Mouse (Mus musculus) forebrain, embryonic 14.5 days (tissue): Measurements from ENCODE around the gene Ttyh1. TPM values are rescaled to one million over a fixed set of nuclear protein-coding genes. Genes with fewer than 3 reads are reported as not detected.

Experiments
- ATAC-seq: fragments of 200-750 bp; cut with Nextera tagmentation; 2 replicates; pipeline ENCODE4 v1.8.0; 2017; ENCODE audit warnings: mild to moderate bottlenecking, moderate library complexity
- DNase-seq: peaks from one replicate; pipeline ENCODE4 v3.0.0-alpha.2; 2015; ENCODE audit warnings: low spot score
- H3K27ac ChIP-seq: fragments of 300-500 bp; sonication (generic); 2 replicates; pipeline ENCODE4 v1.5.1; 2014; ENCODE audit warnings: low read depth, mild to moderate bottlenecking, control low read depth, low read length, moderate library complexity
- H3K27me3 ChIP-seq: fragments of 300-500 bp; sonication (generic); replicated peaks from 2 replicates; pipeline ENCODE4 v1.6.1; 2014; ENCODE audit warnings: low read length, control low read depth, mixed read lengths; ENCODE audit not compliant: control insufficient read depth, insufficient read depth
- H3K36me3 ChIP-seq: fragments of 300-500 bp; sonication (generic); 2 replicates; pipeline ENCODE4 v1.6.1; 2014; ENCODE audit warnings: low read length, control low read depth; ENCODE audit not compliant: control insufficient read depth, insufficient read depth
- H3K4me1 ChIP-seq: fragments of 300-500 bp; sonication (generic); 2 replicates; pipeline ENCODE4 v1.6.1; 2014; ENCODE audit warnings: antibody characterized with exemption, low read length, control low read depth; ENCODE audit not compliant: control insufficient read depth, insufficient read depth
- H3K4me2 ChIP-seq: fragments of 300-500 bp; sonication (generic); 2 replicates; pipeline ENCODE4 v1.6.1; 2014; ENCODE audit warnings: mild to moderate bottlenecking, control low read depth, low read length
- H3K4me3 ChIP-seq: fragments of 300-500 bp; sonication (generic); 2 replicates; pipeline ENCODE4 v1.5.1; 2014; ENCODE audit warnings: low read depth, low read length, control low read depth
- H3K9ac ChIP-seq: fragments of 300-500 bp; sonication (generic); 2 replicates; pipeline ENCODE4 v1.6.1; 2014; ENCODE audit warnings: mild to moderate bottlenecking, low read length, control low read depth, moderate library complexity
- H3K9me3 ChIP-seq: fragments of 300-500 bp; sonication (generic); replicated peaks from 2 replicates; pipeline ENCODE4 v1.6.1; 2016; ENCODE audit warnings: low read length, control low read depth, mixed read lengths; ENCODE audit not compliant: control insufficient read depth
- WGBS: fragments of 180-500 bp; shearing (Covaris S2); extraction: QIAGEN DNeasy Blood & Tissue Kit; methylation state at CpG from one replicate; pipeline ENCODE4 v1.1.7; 2014; 5-methylcytosine and 5-hydroxymethylcytosine counted together
- polyA plus RNA-seq: library from polyadenylated mRNA; unstranded; fragments of >200 nt; fragmentation: Nextera tagmentation; extraction: Ambion mirVana; gene quantifications from 2 replicates; pipeline ENCODE4 v1.2.1, GENCODE M21; 2014

Gene Ttyh1
- polyA plus RNA-seq, 1 experiment from 2014 or later: 61.6 TPM

DNA sequence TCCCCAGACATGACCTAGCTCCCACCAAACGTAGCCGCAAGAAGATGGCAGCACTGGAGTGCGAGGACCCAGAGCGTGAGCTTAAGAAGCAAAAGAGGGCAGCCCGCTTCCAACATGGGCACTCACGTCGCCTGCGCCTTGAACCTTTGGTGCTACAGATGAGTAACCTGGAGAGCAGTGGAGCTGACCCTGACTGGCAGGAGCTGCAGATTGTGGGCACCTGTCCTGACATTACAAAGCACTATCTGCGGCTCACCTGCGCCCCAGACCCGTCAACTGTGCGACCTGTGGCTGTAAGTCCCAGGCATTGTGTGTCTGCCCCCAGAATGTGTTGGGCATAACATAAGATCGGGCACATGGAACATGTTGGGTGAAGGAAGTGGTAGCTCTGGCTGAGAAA, 24.8 kb downstream of the Ttyh1 start:
- no peak overlapping the region for H3K4me3 ChIP-seq
- 95% methylated on average over 13 of the region's 13 CpGs for WGBS

DNA sequence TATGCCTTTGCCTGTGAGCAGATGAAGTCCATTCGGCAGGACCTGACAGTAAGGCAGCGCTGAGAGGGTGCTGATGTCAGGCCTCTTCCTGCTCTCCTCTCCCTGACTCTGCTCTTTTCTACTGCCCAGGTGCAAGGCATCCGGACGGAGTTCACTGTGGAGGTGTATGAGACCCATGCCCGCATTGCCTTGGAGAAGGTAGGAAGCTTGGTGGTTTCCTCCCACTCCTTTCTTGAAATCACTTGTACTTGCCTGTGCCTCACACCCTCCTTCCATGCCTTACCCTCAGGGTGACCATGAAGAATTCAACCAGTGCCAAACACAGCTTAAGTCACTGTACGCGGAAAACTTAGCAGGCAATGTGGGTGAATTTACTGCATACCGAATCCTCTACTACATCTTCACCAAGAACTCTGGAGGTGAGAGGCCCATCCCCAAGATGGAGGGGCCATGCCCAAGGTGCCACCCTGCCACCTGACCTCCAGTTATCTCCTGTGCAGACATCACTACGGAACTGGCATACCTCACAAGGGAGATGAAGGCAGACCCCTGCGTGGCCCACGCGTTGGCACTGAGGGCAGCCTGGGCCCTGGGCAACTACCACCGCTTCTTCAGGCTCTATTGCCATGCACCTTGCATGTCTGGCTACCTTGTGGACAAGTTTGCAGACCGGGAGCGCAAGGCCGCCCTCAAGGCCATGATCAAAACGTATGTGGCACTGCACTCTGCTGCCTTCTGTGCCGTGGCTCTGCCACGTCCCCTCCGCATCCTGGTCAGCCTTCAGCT, 25.8 kb downstream of the Ttyh1 start:
- no peak overlapping the region for H3K4me3 ChIP-seq
- no peak overlapping the region for H3K9ac ChIP-seq
- DNase-seq (no peak), ATAC-seq (no peak)
- no peaks in the 10 kb centered on the region for H3K9me3 ChIP-seq
- H3K36me3 ChIP-seq: peaks cover 86% of the 10 kb centered on the region
- H3K27me3 ChIP-seq: peaks cover under 1% of the 10 kb centered on the region; the same call in 1 of the 2 replicates
- peaks cover 4% of the 10 kb centered on the region; the same call in 1 of the 2 replicates for H3K4me1 ChIP-seq
- WGBS: 96% methylated on average over 20 of the region's 20 CpGs
- no peak overlapping the region for H3K27ac ChIP-seq
- H3K4me2 ChIP-seq: no peak overlapping the region

More for the DNA sequence above, 24.8 kb downstream of the Ttyh1 start:
- no peak for DNase-seq
- H3K9me3 ChIP-seq: no peaks in the 10 kb centered on the region
- peaks cover 95% of the 10 kb centered on the region for H3K36me3 ChIP-seq
- H3K27ac ChIP-seq: no peak overlapping the region
- no peak for ATAC-seq
- H3K9ac ChIP-seq: no peak overlapping the region
- peaks cover 4% of the 10 kb centered on the region; the same call in 1 of the 2 replicates for H3K4me1 ChIP-seq
- no peak overlapping the region for H3K4me2 ChIP-seq
- H3K27me3 ChIP-seq: no peaks in the 10 kb centered on the region

DNA sequence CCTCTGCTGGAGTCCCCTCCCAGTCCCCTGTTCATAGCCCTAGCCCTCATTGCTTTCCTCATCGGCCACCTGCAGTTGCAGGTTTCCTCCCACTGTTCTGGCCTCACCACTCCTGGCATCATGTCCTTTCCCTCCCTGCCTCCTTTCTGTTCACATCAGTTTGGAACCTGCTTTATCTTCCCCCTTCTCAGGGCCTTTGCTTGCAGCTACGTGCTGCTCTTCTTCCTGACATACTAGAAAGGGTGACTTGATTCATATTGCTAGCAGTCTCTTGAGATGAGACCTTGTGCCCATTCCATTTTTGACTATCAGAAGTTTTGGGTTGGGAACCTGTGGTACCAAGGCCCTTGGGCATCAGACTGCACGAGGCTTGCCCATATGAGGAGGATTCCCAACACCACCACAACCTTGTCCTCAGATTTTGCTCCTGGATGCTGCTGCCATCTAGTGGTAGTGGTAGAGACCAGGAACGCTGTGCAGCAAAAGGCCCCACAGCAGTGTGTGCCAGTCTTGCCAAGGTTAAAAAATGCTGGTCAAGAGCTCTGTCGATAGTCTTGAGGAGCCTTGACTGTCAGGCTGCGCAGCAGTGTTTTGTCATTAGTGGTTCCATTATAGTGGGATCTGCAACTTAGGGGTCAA, 26.5 kb downstream of the Ttyh1 start:
- H3K9me3 ChIP-seq: no peaks in the 10 kb centered on the region
- ATAC-seq (no peak), DNase-seq (peak; percentile 57)
- H3K4me1 ChIP-seq: peaks cover 10% of the 10 kb centered on the region; the same call in 1 of the 2 replicates
- H3K4me2 ChIP-seq: no peak overlapping the region
- peaks cover 6% of the 10 kb centered on the region; the same call in 1 of the 2 replicates for H3K27me3 ChIP-seq
- WGBS: 71% methylated on average over 6 of the region's 6 CpGs
- H3K4me3 ChIP-seq: no peak overlapping the region
- H3K36me3 ChIP-seq: peaks cover 78% of the 10 kb centered on the region
- H3K27ac ChIP-seq: no peak overlapping the region
- H3K9ac ChIP-seq: no peak overlapping the region

DNA sequence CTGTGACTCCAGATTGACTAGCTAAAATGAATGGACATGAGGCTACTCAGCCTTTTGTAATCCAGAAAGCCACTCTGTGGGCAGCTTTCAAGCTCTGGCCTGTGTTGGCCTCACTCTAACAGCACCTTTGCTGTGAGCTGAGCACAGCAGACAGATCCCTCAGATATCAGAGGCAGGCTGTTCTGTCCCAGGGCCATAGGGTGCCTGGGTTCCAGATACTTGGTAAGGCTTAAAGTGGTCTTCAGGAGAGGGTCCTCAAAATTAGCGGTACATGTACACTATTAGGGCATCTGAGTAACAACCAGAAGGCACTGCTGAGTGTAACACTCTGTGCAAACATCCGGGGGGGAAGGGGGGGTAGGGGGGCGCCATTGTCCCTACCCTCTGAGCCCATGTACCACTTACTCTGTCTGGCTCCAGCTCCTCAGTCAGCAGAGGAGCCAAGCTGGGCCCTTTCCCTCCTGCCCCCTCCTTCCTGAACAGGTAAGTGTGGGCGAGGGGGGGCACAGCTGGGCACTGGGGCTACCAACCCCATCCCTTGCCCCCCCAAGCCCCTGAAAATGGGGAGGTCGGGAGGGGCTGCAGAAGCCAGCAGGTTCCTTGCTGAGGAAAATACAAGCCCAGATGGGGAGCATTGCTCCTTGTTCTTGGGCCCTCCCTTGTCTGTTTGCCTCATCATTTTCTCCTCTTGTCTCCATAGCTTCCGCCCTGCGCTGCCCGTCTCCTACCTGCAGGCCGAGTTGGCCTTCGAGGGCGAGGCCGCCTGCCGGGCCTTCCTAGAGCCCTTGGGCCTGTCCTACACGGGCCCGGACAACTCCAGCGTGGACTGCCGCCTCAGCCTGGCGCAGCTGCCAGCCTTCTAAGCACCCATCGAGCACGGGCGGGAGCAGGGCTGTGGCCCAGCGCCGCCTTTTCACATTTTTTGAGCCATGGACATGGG, 27.3 kb downstream of the Ttyh1 start:
- no peak for ATAC-seq
- Histone ChIP-seq H3K4me2 (no peak overlapping the region), H3K4me1 (peaks cover 10% of the 10 kb centered on the region; the same call in 1 of the 2 replicates), H3K27me3 (peaks cover 14% of the 10 kb centered on the region), H3K27ac (no peak overlapping the region), H3K4me3 (no peak overlapping the region), H3K9ac (no peak overlapping the region), H3K9me3 (no peaks in the 10 kb centered on the region), H3K36me3 (peaks cover 70% of the 10 kb centered on the region)
- DNase-seq: no peak
- WGBS: 95% methylated on average over 23 of the region's 23 CpGs

DNA sequence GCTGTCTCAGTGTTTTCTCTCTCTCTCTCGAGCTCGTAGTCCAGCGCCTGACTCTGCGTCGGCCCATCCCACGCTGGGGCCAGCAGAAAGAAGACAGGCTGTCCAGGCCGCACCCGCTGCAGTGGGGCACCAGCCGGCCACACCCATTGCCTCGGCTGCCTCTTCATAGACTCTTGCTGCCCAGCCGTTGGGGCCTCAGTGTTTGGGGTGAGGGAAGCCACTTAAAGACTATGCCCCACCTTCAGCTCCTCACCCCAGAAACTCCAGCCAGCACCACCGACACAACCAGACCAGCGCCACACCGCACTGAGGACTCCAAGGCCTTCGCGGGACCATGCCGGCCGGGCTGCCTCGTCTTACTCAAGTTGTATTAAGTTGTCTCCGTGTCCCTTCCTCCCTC, 28.2 kb downstream of the Ttyh1 start:
- Histone ChIP-seq H3K4me2 (no peak overlapping the region), H3K9me3 (no peaks in the 10 kb centered on the region), H3K4me1 (peaks cover 10% of the 10 kb centered on the region; the same call in 1 of the 2 replicates), H3K9ac (no peak overlapping the region), H3K36me3 (peaks cover 61% of the 10 kb centered on the region), H3K27ac (no peak overlapping the region), H3K27me3 (peaks cover 18% of the 10 kb centered on the region), H3K4me3 (no peak overlapping the region)
- WGBS: 90% methylated on average over 20 of the region's 20 CpGs
- no peak for DNase-seq
- no peak for ATAC-seq

DNA sequence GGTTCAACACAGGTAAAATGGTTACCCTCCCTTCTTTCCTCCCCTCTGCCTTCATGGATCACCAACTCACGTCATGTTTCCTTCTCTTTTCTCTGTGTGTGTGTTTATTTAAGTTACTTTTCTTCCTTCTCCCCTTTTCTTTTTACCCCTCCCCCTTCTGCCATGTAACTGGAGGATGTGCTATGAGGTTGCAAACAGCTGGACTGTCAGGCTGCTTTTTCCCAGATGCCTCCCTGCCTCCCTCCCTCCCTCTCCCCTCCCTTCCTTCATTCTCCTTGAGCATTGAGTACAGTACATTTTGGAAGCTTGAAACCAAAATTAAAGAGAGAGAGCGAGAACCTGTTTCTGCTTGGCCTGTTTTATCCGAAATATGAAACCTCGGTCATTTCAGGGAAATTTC, 28.6 kb downstream of the Ttyh1 start:
- Histone ChIP-seq H3K27ac (no peak overlapping the region), H3K27me3 (peaks cover 18% of the 10 kb centered on the region), H3K36me3 (peaks cover 57% of the 10 kb centered on the region), H3K4me2 (no peak overlapping the region), H3K4me3 (no peak overlapping the region), H3K9ac (no peak overlapping the region), H3K4me1 (peaks cover 10% of the 10 kb centered on the region; the same call in 1 of the 2 replicates), H3K9me3 (no peaks in the 10 kb centered on the region)
- DNase-seq: no peak
- 88% methylated on average over 4 of the region's 4 CpGs for WGBS
- no peak for ATAC-seq

DNA sequence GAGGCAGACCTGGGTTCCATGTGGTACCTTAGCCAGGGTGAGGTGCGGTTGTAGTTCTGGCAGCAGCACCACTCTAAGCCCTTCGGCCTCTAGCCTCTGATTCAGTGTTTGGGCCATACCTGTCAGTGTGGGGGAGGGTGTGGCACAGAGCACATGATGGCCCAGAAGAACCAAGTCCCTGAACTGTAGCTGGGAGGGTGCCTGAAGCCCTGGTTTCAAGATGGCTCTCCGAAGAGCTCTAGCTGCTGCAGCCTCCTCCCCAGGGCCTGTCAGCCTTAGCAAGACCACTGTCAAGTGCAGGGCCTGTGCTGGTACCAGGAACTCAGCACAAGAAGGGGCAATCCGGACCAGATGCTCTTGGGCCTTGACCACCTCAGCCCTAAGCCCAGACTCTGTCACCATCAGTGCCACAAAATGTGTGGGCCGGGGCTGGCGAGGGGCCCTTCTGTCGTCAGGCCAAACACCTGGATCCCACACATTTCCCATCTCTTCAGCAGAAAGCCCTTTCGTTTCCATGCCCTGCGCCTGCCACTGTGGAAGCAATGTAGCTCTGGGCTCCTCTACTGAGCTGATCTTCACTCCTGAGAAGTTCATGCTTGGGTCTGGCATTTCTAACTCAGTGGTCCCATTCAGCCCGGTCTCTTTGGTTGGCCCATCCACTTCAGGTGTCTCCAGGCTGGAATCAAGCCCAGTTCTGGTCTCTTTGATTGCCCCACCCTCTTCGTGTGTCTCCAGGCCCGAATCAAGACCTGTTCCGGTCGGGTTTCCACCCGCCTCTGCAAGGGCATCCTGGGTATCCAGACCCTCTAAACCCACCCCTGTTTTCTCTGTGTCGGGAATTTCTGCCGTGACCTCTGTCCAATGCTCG, 29.4 kb downstream of the Ttyh1 start:
- Histone ChIP-seq H3K4me2 (peak overlapping the region; percentile 92), H3K27me3 (peaks cover 18% of the 10 kb centered on the region), H3K9ac (peak overlapping the region; percentile 84), H3K4me1 (peaks cover 10% of the 10 kb centered on the region; the same call in 1 of the 2 replicates), H3K27ac (peak overlapping the region; percentile 82), H3K36me3 (peaks cover 49% of the 10 kb centered on the region), H3K9me3 (no peaks in the 10 kb centered on the region), H3K4me3 (peak overlapping the region; percentile 70)
- WGBS: 29% methylated on average over 18 of the region's 18 CpGs
- DNase-seq: peak; percentile 44
- ATAC-seq: no peak
